Mouse (Mus musculus) cortical plate, adult 2 months (tissue): Measurements from ENCODE around the gene Uvrag. TPM values are rescaled to one million over a fixed set of nuclear protein-coding genes. Genes with fewer than 3 reads are reported as not detected.

Experiments
- H3K27ac ChIP-seq: fragments of 200-500 bp; 2 replicates; pipeline ENCODE4 v1.5.1; 2012; ENCODE audit warnings: low read length, control low read depth, inconsistent platforms; ENCODE audit not compliant: insufficient read depth
- H3K4me1 ChIP-seq: fragments of 200-500 bp; 2 replicates; pipeline ENCODE4 v1.6.1; 2011; ENCODE audit warnings: low read length; ENCODE audit not compliant: control insufficient read depth, insufficient read depth
- H3K4me3 ChIP-seq: fragments of 200-500 bp; 2 replicates; pipeline ENCODE4 v1.5.1; 2011; ENCODE audit warnings: mild to moderate bottlenecking, low read length, control low read depth; ENCODE audit not compliant: insufficient read depth
- CTCF ChIP-seq: fragments of 200-500 bp; IDR thresholded peaks from 2 replicates; pipeline ENCODE4 v1.5.1; 2011; ENCODE audit warnings: mild to moderate bottlenecking, control low read depth, low read length; ENCODE audit not compliant: insufficient read depth; ENCODE audit errors: extremely low read depth
- POLR2A ChIP-seq: fragments of 200-500 bp; IDR thresholded peaks from 2 replicates; pipeline ENCODE4 v1.6.1; 2011; ENCODE audit warnings: mild to moderate bottlenecking, low read length, control low read depth; ENCODE audit not compliant: insufficient read depth; ENCODE audit errors: extremely low read depth
- polyA plus RNA-seq: library from polyadenylated mRNA; depleted of rRNA; stranded (reverse); fragments of >200 nt; gene quantifications from 2 replicates; pipeline ENCODE4 v1.2.3, GENCODE M21; 2012

Gene Uvrag
- polyA plus RNA-seq, 1 experiment, result 18.0 TPM

- no peak overlapping the region for H3K27ac ChIP-seq
- no peak overlapping the region for H3K4me3 ChIP-seq
- TF ChIP-seq CTCF (no peak), POLR2A (no peak)
- peaks cover 4% of the 10 kb centered on the region for H3K4me1 ChIP-seq
These were observed 12.7 kb downstream of the Uvrag start for GRCm38 (mm10) chr7:99128020-99128950.

GRCm38 (mm10) chr7:99126057-99126456 lies 14.9 kb downstream of the Uvrag start:
- no peak overlapping the region for H3K4me3 ChIP-seq
- H3K4me1 ChIP-seq, result peaks cover 4% of the 10 kb centered on the region
- no peak for TF ChIP-seq POLR2A
- no peak for TF ChIP-seq CTCF
- H3K27ac ChIP-seq, result no peak overlapping the region

- TF ChIP-seq POLR2A, result no peak
- TF ChIP-seq CTCF, result no peak
- H3K4me3 ChIP-seq, result no peak overlapping the region
- no peak overlapping the region for H3K27ac ChIP-seq
These were observed 18.3 kb downstream of the Uvrag start for GRCm38 (mm10) chr7:99122651-99123050.

GRCm38 (mm10) chr7:99120865-99121521 lies 19.9 kb downstream of the Uvrag start:
- Histone ChIP-seq H3K27ac (no peak overlapping the region), H3K4me3 (no peak overlapping the region), H3K4me1 (peaks cover under 1% of the 10 kb centered on the region; the same call in 1 of the 2 replicates)
- TF ChIP-seq POLR2A (no peak), CTCF (no peak)

More at GRCm38 (mm10) chr7:99122651-99123050, 18.3 kb downstream of the Uvrag start:
- H3K4me1 ChIP-seq, result peaks cover 4% of the 10 kb centered on the region

- TF ChIP-seq POLR2A, result no peak
- TF ChIP-seq CTCF, result no peak
- no peak overlapping the region for H3K27ac ChIP-seq
- no peaks in the 10 kb centered on the region for H3K4me1 ChIP-seq
- H3K4me3 ChIP-seq, result no peak overlapping the region
These were observed 20.9 kb downstream of the Uvrag start for GRCm38 (mm10) chr7:99120082-99120481.

- TF ChIP-seq POLR2A (no peak), CTCF (no peak)
- Histone ChIP-seq H3K4me3 (no peak overlapping the region), H3K27ac (no peak overlapping the region), H3K4me1 (no peaks in the 10 kb centered on the region)
These were observed 24.2 kb downstream of the Uvrag start for GRCm38 (mm10) chr7:99116781-99117180.

GRCm38 (mm10) chr7:99114006-99114726 lies 26.8 kb downstream of the Uvrag start:
- Histone ChIP-seq H3K27ac (no peak overlapping the region), H3K4me3 (no peak overlapping the region)
- TF ChIP-seq CTCF (no peak), POLR2A (no peak)

GRCm38 (mm10) chr7:99107566-99107965 lies 33.4 kb downstream of the Uvrag start:
- Histone ChIP-seq H3K4me3 (no peak overlapping the region), H3K4me1 (no peaks in the 10 kb centered on the region), H3K27ac (no peak overlapping the region)
- TF ChIP-seq POLR2A (no peak), CTCF (peak; percentile 51; the same call in 1 of the 2 replicates)

More at GRCm38 (mm10) chr7:99114006-99114726, 26.8 kb downstream of the Uvrag start:
- no peaks in the 10 kb centered on the region for H3K4me1 ChIP-seq

GRCm38 (mm10) chr7:99106714-99107270 lies 34.1 kb downstream of the Uvrag start:
- Histone ChIP-seq H3K4me3 (no peak overlapping the region), H3K4me1 (no peaks in the 10 kb centered on the region), H3K27ac (no peak overlapping the region)
- TF ChIP-seq POLR2A (no peak), CTCF (no peak)
